Mouse (Mus musculus): ENCODE data around the gene Tspo.
A peak's percentile ranks its signal among the peaks of the same experiment; 100 is the strongest.

Tspo gene

GRCm38 (mm10) chr15:83541647-83542287 lies 21.6 kb upstream of the Tspo start:
- no peak for DNase-seq (ENCODE audit: extremely low read depth, low read depth, low spot score)

DNA sequence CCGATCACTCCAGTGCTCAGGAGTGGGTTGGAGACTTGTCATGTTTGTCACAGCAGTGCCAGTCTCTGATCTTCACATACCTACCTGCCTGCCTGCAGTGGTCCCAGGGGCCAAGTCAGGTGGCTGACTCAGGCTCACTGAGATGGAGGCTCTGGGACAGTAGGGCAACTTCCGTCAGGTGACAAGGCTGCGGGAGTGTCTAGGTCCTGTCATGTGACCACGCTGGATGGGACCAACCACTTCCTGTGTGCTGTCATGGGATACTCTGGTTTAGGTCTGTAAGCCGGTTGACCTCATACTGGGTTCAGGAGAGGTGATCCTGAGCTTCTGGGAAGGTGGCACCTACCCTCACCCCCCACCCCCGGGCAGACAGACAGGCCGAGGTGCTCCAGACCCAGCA lies 17.4 kb upstream of the Tspo start:
- DNase-seq (ENCODE audit: extremely low read depth, low read depth, low spot score), result no peak

GRCm38 (mm10) chr15:83547144-83547543 lies 16.2 kb upstream of the Tspo start:
- DNase-seq (ENCODE audit: extremely low read depth, low read depth, low spot score), result no peak

GRCm38 (mm10) chr15:83550137-83550536 lies 13.3 kb upstream of the Tspo start:
- peak; percentile 55 for DNase-seq (ENCODE audit: extremely low read depth, low read depth, low spot score)

DNA sequence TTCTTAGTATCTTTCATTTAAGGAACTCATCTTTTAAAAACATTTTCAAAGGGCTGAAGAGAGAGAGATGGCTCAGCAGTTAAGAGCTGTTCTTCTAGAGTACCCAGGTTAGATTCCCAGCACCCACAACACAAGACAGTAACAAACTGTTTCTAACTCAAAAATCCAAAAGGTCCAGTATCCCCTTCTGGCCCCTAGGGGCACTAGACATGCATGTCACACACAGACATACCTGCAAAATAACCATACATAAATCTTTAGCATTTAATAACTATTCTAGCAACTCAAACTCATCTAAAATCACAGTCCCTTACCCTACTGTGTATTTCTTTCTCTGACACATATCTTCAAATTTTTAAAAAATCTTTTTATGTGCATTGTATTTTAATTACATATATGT lies 9.6 kb upstream of the Tspo start:
- DNase-seq (ENCODE audit: extremely low read depth, low read depth, low spot score), result no peak

GRCm38 (mm10) chr15:83555161-83555974 lies 8.0 kb upstream of the Tspo start:
- DNase-seq (ENCODE audit: extremely low read depth, low read depth, low spot score), result no peak

- no peak for DNase-seq (ENCODE audit: extremely low read depth, low read depth, low spot score)
These were observed 2.4 kb upstream of the Tspo start for GRCm38 (mm10) chr15:83560941-83561477.

DNA sequence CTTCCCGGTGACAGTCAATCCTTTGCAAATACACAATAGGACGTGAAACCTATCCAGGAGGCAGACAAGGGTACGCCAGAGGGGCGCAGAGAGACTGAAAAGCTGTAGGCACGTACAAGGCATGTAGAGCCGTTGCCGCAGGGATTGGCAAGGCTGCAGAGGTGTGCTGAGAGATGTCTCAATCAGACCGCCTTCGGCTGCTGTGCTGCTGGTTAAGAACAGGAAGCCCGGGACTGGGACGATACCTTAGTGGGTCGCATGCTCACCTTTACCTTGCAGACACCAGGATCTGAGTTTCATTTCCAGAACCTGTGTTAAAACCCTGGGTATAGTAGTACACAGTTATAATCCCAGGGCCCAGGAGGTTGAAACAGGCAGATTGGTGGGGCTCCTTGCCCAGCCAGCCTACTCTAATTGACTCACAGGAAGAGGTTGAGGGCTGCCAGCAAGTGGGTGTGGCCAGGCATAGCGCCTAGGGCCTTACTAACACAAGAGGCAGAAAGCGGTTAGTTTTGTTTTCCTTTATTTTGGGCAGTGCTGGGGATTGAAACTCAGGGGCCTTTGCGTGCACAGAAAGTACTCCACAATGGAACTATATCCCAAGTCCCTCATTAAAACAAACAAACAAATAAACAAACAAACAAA lies 644 bp upstream of the Tspo start:
- DNase-seq (ENCODE audit: extremely low read depth, low read depth, low spot score), result peak; percentile 77

GRCm38 (mm10) chr15:83563857-83564651 lies 662 bp downstream of the Tspo start:
- no peak for DNase-seq (ENCODE audit: extremely low read depth, low read depth, low spot score)

DNA sequence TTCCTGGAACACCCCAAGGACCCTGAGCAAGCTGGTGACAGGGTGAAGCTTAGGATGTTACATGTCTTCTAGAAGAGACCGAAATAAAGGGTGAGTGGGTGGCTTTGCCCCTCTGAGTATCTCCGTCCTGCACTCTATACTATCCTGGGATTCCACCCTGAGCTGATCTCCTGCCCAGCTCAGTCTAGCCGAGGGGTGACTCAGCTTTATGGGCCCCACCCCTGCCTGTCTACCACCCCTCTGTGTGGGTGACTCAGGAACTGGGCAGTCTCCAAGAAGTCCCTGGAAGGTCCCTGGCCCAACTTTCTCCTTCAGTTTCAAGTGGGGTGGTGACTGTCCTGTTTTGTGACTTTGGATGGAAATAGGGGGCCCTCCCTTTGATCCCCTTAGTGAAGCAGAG lies 2.0 kb downstream of the Tspo start:
- no peak for DNase-seq (ENCODE audit: extremely low read depth, low read depth, low spot score)

GRCm38 (mm10) chr15:83566006-83566405 lies 2.6 kb downstream of the Tspo start:
- no peak for DNase-seq (ENCODE audit: extremely low read depth, low read depth, low spot score)

- no peak for DNase-seq (ENCODE audit: extremely low read depth, low read depth, low spot score)
These were observed 4.3 kb downstream of the Tspo start for GRCm38 (mm10) chr15:83567728-83568127.

DNA sequence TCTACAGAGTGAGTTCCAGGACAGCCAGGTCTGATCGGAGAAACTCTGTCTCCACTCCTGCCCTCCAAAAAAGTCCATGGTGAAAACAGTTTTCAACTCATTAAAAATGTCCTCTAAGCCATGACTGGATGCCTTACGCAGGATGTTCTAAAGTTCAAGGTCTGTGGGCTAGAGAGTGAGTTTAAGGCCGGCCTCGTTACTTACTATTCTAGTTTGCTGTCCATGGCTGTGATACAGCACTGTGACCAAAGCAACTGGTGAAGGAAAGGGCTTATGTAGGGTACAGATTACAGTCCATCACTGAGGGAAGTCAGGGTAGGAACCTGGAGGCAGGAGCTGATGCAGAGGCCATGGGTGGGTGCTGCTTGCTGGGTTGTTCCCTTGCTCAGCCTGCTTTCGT lies 5.2 kb downstream of the Tspo start:
- DNase-seq (ENCODE audit: extremely low read depth, low read depth, low spot score), result no peak

GRCm38 (mm10) chr15:83569682-83570081 lies 6.3 kb downstream of the Tspo start:
- no peak for DNase-seq (ENCODE audit: extremely low read depth, low read depth, low spot score)

DNA sequence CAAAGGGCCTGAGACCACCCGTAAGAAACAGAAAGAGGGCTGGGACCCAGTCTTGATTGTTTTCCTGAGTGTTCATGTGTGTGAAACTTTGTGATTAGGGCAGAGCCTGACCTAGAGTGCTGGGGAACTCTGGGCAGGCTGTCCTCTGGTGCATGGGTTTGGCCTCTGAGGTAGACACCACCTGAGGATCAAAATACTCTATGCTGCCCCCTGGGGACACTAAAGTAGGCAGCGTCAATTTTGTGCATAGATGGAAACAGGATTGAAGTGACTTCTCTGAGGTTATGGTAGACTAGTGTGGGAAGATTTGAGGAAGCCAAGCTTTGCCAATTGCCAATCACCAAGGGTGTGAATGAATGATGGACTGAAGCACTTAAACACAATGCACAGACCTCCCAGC lies 7.2 kb downstream of the Tspo start:
- DNase-seq (ENCODE audit: extremely low read depth, low read depth, low spot score), result no peak

DNA sequence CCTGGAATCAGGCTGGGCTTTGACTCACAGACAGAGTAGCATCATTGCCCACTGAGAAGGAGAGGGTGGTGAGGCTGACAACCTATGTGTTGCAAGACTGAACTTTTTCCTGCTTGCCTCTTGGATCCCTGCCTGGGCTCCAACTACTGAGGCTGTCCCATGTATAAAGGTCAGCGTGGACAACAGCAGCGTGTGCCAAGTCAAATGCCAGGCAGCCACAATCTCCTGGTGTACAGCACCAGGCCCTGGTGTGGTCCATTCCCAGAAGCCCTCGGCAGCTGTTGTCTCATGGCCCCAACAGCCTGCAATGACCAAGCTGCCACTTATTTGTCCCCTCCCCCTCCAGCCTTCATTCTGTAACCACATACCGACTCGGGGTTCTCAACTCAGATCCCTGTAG lies 8.2 kb downstream of the Tspo start:
- DNase-seq (ENCODE audit: extremely low read depth, low read depth, low spot score), result no peak

DNA sequence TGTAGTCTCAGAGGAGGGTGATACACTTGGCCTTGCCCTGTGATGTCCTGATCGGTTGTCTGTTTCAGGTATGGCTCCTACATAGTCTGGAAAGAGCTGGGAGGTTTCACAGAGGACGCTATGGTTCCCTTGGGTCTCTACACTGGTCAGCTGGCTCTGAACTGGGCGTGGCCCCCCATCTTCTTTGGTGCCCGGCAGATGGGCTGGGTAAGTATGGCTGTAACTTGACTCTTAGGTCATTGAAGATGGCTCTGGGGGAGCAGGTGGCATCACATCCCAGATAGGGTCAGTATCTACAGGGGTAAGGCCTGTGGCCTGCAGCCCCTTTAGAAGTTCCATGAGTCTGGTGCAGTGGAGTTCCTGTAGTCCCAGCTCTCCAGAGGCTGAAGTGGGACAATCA lies 8.7 kb downstream of the Tspo start:
- no peak for DNase-seq (ENCODE audit: extremely low read depth, low read depth, low spot score)

GRCm38 (mm10) chr15:83573606-83574005 lies 10.2 kb downstream of the Tspo start:
- DNase-seq (ENCODE audit: extremely low read depth, low read depth, low spot score), result no peak

- DNase-seq (ENCODE audit: extremely low read depth, low read depth, low spot score), result no peak
These were observed 11.4 kb downstream of the Tspo start for GRCm38 (mm10) chr15:83574731-83575351.

- DNase-seq (ENCODE audit: extremely low read depth, low read depth, low spot score), result no peak
These were observed 12.2 kb downstream of the Tspo start for GRCm38 (mm10) chr15:83575543-83575942.

- no peak for DNase-seq (ENCODE audit: extremely low read depth, low read depth, low spot score)
These were observed 13.3 kb downstream of the Tspo start for GRCm38 (mm10) chr15:83576651-83577050.

Measured in fat pad, adult 2 months (tissue).